Mouse (Mus musculus): ENCODE measurements around the gene Spint1. TPM values are rescaled to one million over a fixed set of nuclear protein-coding genes. Genes with fewer than 3 reads are reported as not detected.

Gene Spint1
- polyA plus RNA-seq, 1 experiment from 2014 or later = 0.52 TPM

GRCm38 (mm10) chr2:119249592-119250061 is 12.5 kb downstream of the Spint1 start:
- 71% methylated on average over 4 of the region's 4 CpGs for WGBS
- Histone ChIP-seq H3K4me3 (no peak overlapping the region), H3K27me3 (peaks cover 15% of the 10 kb centered on the region; the same call in 1 of the 2 replicates), H3K4me1 (peaks cover 3% of the 10 kb centered on the region; the same call in 1 of the 2 replicates), H3K27ac (no peak overlapping the region), H3K9me3 (replicated peaks) (no peaks in the 10 kb centered on the region), H3K4me2 (no peak overlapping the region), H3K9ac (no peak overlapping the region), H3K36me3 (ENCODE audit: poor library complexity, severe bottlenecking) (no peaks in the 10 kb centered on the region)
- no peak for ATAC-seq

GRCm38 (mm10) chr2:119250377-119250776 is 13.2 kb downstream of the Spint1 start:
- no peak for ATAC-seq
- Histone ChIP-seq H3K27me3 (peaks cover 22% of the 10 kb centered on the region), H3K4me3 (no peak overlapping the region), H3K4me2 (peak overlapping the region; percentile 37; the same call in 1 of the 2 replicates), H3K27ac (no peak overlapping the region), H3K36me3 (ENCODE audit: poor library complexity, severe bottlenecking) (no peaks in the 10 kb centered on the region), H3K9me3 (replicated peaks) (no peaks in the 10 kb centered on the region), H3K4me1 (peaks cover 3% of the 10 kb centered on the region; the same call in 1 of the 2 replicates), H3K9ac (no peak overlapping the region)
- 59% methylated on average over 5 of the region's 5 CpGs for WGBS

- H3K4me3 ChIP-seq = no peak overlapping the region
- H3K4me1 ChIP-seq = peaks cover 3% of the 10 kb centered on the region; the same call in 1 of the 2 replicates
- ATAC-seq = peak; percentile 75
- no peak overlapping the region for H3K9ac ChIP-seq
- H3K27me3 ChIP-seq = peaks cover 23% of the 10 kb centered on the region
- no peaks in the 10 kb centered on the region for H3K36me3 ChIP-seq (ENCODE audit: poor library complexity, severe bottlenecking)
- peak overlapping the region; percentile 37 for H3K4me2 ChIP-seq
- H3K9me3 ChIP-seq (replicated peaks) = no peaks in the 10 kb centered on the region
- H3K27ac ChIP-seq = no peak overlapping the region
- WGBS = 17% methylated on average over 11 of the region's 11 CpGs
Observed at GRCm38 (mm10) chr2:119250826-119251478, 13.8 kb downstream of the Spint1 start.

GRCm38 (mm10) chr2:119254976-119255375 is 17.8 kb downstream of the Spint1 start:
- Histone ChIP-seq H3K27me3 (peaks cover 21% of the 10 kb centered on the region), H3K9me3 (replicated peaks) (no peaks in the 10 kb centered on the region), H3K4me3 (no peak overlapping the region), H3K9ac (no peak overlapping the region), H3K4me2 (no peak overlapping the region), H3K27ac (no peak overlapping the region), H3K36me3 (ENCODE audit: poor library complexity, severe bottlenecking) (no peaks in the 10 kb centered on the region), H3K4me1 (peaks cover 3% of the 10 kb centered on the region; the same call in 1 of the 2 replicates)
- WGBS = 4% methylated on average over 7 of the region's 7 CpGs
- no peak for ATAC-seq

- 84% methylated on average over 1 of the region's 1 CpGs for WGBS
- Histone ChIP-seq H3K4me1 (0 out of 2 replicates have a peak, but pooled peaks cover 6% of the 10 kb centered on the region), H3K4me2 (no peak overlapping the region), H3K9me3 (replicated peaks) (no peaks in the 10 kb centered on the region), H3K27me3 (peaks cover 2% of the 10 kb centered on the region; the same call in 1 of the 2 replicates), H3K9ac (no peak overlapping the region), H3K36me3 (ENCODE audit: poor library complexity, severe bottlenecking) (no peaks in the 10 kb centered on the region), H3K4me3 (no peak overlapping the region), H3K27ac (no peak overlapping the region)
- no peak for ATAC-seq
Observed at GRCm38 (mm10) chr2:119260518-119260917, 23.4 kb downstream of the Spint1 start.

- no peaks in the 10 kb centered on the region for H3K36me3 ChIP-seq (ENCODE audit: poor library complexity, severe bottlenecking)
- no peak for ATAC-seq
- H3K4me2 ChIP-seq = no peak overlapping the region
- no peak overlapping the region for H3K4me3 ChIP-seq
- H3K4me1 ChIP-seq = 0 out of 2 replicates have a peak, but pooled peaks cover 6% of the 10 kb centered on the region
- no peak overlapping the region for H3K27ac ChIP-seq
- no peaks in the 10 kb centered on the region for H3K9me3 ChIP-seq (replicated peaks)
- WGBS = 60% methylated on average over 2 of the region's 2 CpGs
- H3K27me3 ChIP-seq = no peaks in the 10 kb centered on the region
- H3K9ac ChIP-seq = no peak overlapping the region
Observed at GRCm38 (mm10) chr2:119261326-119261725, 24.2 kb downstream of the Spint1 start.

GRCm38 (mm10) chr2:119262978-119263377 is 25.8 kb downstream of the Spint1 start:
- 35% methylated on average over 8 of the region's 8 CpGs for WGBS
- Histone ChIP-seq H3K36me3 (ENCODE audit: poor library complexity, severe bottlenecking) (no peaks in the 10 kb centered on the region), H3K9me3 (replicated peaks) (no peaks in the 10 kb centered on the region), H3K9ac (no peak overlapping the region), H3K27ac (no peak overlapping the region), H3K27me3 (no peaks in the 10 kb centered on the region), H3K4me1 (0 out of 2 replicates have a peak, but pooled peaks cover 6% of the 10 kb centered on the region), H3K4me2 (no peak overlapping the region), H3K4me3 (no peak overlapping the region)
- no peak for ATAC-seq

- Histone ChIP-seq H3K4me3 (no peak overlapping the region), H3K27me3 (peaks cover 5% of the 10 kb centered on the region; the same call in 1 of the 2 replicates), H3K27ac (no peak overlapping the region), H3K9me3 (replicated peaks) (no peaks in the 10 kb centered on the region), H3K4me1 (0 out of 2 replicates have a peak, but pooled peaks cover 6% of the 10 kb centered on the region), H3K4me2 (no peak overlapping the region), H3K36me3 (ENCODE audit: poor library complexity, severe bottlenecking) (no peaks in the 10 kb centered on the region), H3K9ac (no peak overlapping the region)
- 91% methylated on average over 5 of the region's 5 CpGs for WGBS
- no peak for ATAC-seq
Observed at GRCm38 (mm10) chr2:119263813-119264212, 26.7 kb downstream of the Spint1 start.

- 46% methylated on average over 9 of the region's 9 CpGs for WGBS
- H3K4me1 ChIP-seq = peaks cover 5% of the 10 kb centered on the region; the same call in 1 of the 2 replicates
- H3K9ac ChIP-seq = peak overlapping the region; percentile 76
- no peaks in the 10 kb centered on the region for H3K36me3 ChIP-seq (ENCODE audit: poor library complexity, severe bottlenecking)
- H3K27ac ChIP-seq = no peak overlapping the region
- peak overlapping the region; percentile 62 for H3K4me3 ChIP-seq
- H3K27me3 ChIP-seq = peaks cover 25% of the 10 kb centered on the region
- no peak for ATAC-seq
- no peaks in the 10 kb centered on the region for H3K9me3 ChIP-seq (replicated peaks)
- peak overlapping the region; percentile 88 for H3K4me2 ChIP-seq
Observed at GRCm38 (mm10) chr2:119270286-119270642, 33.1 kb downstream of the Spint1 start.

- H3K4me3 ChIP-seq = peak within 1 kb of the TSS; percentile 62
- H3K9me3 ChIP-seq (replicated peaks) = no peaks in the 10 kb centered on the region
- peak; percentile 89 for ATAC-seq
- H3K4me2 ChIP-seq = peak within 1 kb of the TSS; percentile 88
- peaks cover 25% of the 10 kb centered on the region for H3K27me3 ChIP-seq
- H3K27ac ChIP-seq = 0 out of 2 replicates have a peak within 1 kb of the TSS, but pooled peaks have one; percentile 28
- peak within 1 kb of the TSS; percentile 76 for H3K9ac ChIP-seq
- WGBS = under 1% methylated on average over 49 of the region's 49 CpGs
- peaks cover 5% of the 10 kb centered on the region; the same call in 1 of the 2 replicates for H3K4me1 ChIP-seq
- H3K36me3 ChIP-seq (ENCODE audit: poor library complexity, severe bottlenecking) = no peaks in the 10 kb centered on the region
Observed at GRCm38 (mm10) chr2:119270643-119271331, 33.6 kb downstream of the Spint1 start, which contains the start of gene Rhov. TSS of gene Rhov (minus strand) at chr2:119271272.

- ATAC-seq = no peak
Observed at GRCm38 (mm10) chr2:119274126-119274525, 37.0 kb downstream of the Spint1 start.

GRCm38 (mm10) chr2:119276926-119277325 is 39.8 kb downstream of the Spint1 start:
- no peak overlapping the region for H3K4me3 ChIP-seq
- H3K4me2 ChIP-seq = no peak overlapping the region
- H3K9ac ChIP-seq = no peak overlapping the region
- ATAC-seq = no peak
- peaks cover 5% of the 10 kb centered on the region; the same call in 1 of the 2 replicates for H3K27me3 ChIP-seq
- no peaks in the 10 kb centered on the region for H3K36me3 ChIP-seq (ENCODE audit: poor library complexity, severe bottlenecking)
- H3K9me3 ChIP-seq (replicated peaks) = no peaks in the 10 kb centered on the region
- no peaks in the 10 kb centered on the region for H3K4me1 ChIP-seq
- no peak overlapping the region for H3K27ac ChIP-seq
- WGBS = 86% methylated on average over 7 of the region's 7 CpGs

More at GRCm38 (mm10) chr2:119274126-119274525, 37.0 kb downstream of the Spint1 start:
- H3K9me3 ChIP-seq (replicated peaks) = no peaks in the 10 kb centered on the region
- 93% methylated on average over 1 of the region's 1 CpGs for WGBS
- H3K4me3 ChIP-seq = no peak overlapping the region
- H3K27me3 ChIP-seq = peaks cover 17% of the 10 kb centered on the region
- no peak overlapping the region for H3K9ac ChIP-seq
- no peaks in the 10 kb centered on the region for H3K36me3 ChIP-seq (ENCODE audit: poor library complexity, severe bottlenecking)
- H3K4me1 ChIP-seq = peaks cover 5% of the 10 kb centered on the region; the same call in 1 of the 2 replicates
- no peak overlapping the region for H3K27ac ChIP-seq
- H3K4me2 ChIP-seq = no peak overlapping the region

All from forebrain, embryonic 13.5 days (tissue).